Mouse (Mus musculus): Measurements from ENCODE around the gene 2210011C24Rik.
"Not testable (repeated sequence)": the region's sequence is repeated elsewhere in the genome, so short reads cannot be mapped to it uniquely, and the experiment has no call there.

2210011C24Rik gene

DNA sequence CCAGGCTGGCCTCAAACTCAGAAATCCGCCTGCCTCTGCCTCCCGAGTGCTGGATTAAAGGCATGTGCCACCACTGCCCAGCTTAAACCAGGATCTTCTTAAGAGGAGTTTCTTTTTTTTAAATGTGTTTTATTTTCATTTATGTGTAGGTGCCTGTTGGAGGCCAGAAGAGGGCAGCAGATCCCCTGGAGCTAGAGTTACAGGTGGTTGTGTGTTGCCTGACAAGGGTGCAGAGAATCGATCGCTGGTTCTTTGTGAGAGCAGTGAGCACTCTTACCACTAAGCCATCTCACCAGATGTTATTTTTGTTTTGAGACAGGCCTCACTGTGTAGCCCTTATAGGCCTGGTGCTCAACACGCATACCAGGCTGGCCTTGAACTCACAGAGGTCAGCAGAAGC is 3.9 kb upstream of the 2210011C24Rik start:
- DNase-seq = no peak

GRCm38 (mm10) chr8:84012499-84013165 is 661 bp upstream of the 2210011C24Rik start:
- DNase-seq = no peak

DNA sequence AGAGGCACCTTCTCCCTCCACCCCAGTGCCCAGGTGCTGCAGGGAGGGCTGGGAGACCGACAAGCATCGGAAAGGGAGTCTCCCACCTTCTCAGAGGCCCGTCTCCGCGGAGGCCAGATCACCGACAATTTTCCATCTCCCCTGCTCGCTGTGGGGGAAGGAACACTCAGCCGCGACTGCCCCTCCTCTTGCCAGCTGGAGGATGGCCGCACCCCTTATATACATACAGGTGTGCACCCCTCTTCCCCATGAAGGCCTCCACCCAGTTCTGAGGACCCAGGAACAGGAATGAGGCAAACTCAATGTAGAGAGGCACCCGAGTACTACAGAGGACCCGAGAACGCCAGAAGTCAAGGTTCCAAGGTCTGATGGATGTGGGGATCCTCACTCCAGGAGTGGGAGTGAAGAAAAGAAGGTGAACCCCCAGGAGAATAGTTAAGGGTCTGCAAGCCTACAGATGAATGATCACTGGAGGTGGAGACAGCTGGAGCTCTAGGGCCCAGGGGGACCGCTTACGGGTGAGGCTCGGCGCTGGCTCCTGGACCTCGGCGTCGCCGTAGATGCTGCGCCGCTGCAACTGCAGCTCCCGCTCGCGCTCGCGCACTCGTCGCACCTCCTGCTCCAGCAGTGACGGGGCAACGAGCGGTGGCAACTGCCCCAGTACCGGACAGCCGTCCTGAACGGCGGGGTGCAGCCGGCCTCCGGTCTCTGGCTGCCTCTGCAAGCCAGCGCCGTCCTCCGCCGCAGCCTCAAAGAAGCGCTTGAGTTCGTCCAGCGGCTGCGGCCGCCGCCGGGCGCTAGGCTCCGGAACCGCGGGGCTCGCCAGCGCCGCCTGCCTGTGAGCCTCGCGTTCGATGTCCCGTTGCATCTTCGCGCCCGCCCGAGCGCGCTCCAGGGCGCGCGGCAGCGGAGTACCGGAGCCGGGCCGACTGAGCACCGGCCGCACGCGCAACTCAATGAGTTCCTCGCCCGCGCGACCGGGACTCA is 1.1 kb downstream of the 2210011C24Rik start:
- peak; percentile 69 for DNase-seq

DNA sequence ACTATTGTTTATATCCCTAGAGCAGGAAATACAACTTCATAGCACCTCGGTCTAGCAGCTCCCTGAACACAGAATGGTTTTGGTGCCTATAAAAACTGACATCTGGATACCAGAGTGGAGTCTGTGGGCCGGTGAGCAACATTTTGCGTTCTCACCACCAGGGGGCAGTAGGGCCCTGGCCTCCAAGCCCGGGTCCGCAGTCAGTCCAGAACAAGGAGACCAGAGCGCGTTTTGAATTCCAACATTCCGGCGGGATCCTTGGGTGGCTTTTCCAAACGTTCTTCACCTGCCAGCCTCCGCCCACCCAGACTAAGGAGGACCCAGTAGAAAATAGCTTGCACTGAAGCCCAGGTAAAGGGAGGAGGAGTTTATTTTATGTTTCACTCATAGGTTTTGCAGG is 2.1 kb downstream of the 2210011C24Rik start:
- DNase-seq = peak; percentile 88

DNA sequence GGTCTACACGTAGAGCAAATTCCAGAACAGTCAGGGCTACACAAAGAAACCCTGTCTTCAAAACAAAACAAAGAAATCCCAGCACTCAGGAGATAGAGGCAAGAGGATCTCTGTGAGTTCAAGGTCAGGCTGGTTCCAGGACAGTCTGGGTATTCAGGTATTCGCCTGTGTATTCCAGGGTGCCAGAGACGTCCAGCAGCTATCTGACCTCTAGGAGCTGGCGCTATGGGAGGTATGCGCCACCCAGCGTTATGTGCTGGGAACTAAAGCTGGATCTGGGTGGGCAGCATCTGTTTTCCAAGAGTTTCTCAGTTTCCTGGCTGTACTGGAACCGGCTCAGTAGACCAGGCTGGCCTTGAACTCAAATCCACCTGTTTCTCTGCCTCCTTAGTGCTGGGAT is 3.6 kb downstream of the 2210011C24Rik start:
- no peak for DNase-seq

- DNase-seq = not testable (repeated sequence)
Observed at GRCm38 (mm10) chr8:84005502-84005901, 6.5 kb downstream of the 2210011C24Rik start.

- peak; percentile 92 for DNase-seq
Observed at GRCm38 (mm10) chr8:84004533-84005201, 7.3 kb downstream of the 2210011C24Rik start.

DNA sequence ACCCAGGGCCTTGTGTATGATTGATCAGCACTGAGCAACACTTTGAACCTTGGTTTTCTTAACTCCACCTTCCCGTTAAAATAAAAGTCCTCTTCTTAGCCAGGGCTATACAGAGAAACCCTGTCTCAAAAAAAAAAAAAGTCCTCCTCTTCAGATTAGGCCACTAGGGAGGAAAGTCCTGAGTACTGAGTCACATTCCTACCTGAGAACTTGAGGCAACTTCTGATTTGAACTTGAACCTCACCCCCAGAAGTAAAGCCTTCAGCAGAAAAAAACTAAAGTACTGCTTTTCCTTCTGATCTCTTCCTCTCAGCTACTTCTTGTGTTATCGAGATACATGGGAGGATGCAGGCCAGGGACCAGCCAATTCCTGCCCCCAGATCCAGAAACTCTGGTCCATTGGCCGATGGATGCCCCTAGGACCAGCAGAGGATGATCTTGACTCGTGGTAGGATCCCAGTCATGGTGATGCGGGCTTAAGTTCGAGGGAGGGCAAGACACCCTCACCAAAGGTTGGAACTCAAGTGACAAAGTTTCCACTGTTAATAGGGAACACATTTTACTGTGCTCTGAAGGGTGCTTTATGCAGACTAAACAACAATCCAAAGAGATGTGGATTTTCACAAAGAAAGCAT is 8.2 kb downstream of the 2210011C24Rik start:
- no peak for DNase-seq

GRCm38 (mm10) chr8:84002957-84003611 is 8.9 kb downstream of the 2210011C24Rik start:
- DNase-seq = no peak

DNA sequence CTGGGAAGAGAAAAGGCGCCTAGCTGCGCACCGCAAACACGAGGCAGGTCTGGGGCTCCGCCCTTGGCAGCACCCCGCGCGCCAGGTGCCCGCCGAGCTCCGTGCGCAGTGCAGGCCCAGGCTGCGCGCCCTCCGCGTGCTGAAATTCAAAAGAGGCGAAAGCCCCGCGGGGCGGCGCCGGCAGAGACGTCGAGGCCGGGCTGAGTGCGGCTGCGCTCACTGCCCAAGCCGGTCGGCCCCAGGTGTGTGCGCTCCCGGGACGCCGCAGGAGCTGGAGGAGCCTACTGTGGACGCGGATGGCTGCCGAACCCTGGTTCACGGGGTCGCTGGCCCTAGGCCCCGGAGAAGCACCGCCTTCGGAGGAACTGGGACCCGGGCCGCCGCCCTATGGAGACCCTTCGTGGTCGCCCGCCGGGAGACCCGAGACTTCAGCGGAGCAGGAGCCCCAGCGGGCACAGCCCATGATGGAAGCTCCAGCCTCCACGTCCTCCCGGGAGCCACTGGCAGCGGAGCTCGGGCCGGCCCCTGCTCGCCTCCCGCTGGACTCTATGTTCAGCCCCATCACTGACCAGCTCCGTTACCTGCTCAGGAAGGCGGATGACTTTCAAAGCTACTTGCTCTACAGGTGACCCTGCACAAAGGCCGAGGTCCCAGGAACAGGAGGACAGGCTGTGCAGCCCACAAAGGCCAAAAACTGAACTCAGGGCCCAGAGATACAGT is 10.5 kb downstream of the 2210011C24Rik start, which contains the start of gene 1700067K01Rik:
Gene 1700067K01Rik (plus strand): TSS at position 222 of the 720 bp plus-strand sequence.
- DNase-seq = no peak

DNA sequence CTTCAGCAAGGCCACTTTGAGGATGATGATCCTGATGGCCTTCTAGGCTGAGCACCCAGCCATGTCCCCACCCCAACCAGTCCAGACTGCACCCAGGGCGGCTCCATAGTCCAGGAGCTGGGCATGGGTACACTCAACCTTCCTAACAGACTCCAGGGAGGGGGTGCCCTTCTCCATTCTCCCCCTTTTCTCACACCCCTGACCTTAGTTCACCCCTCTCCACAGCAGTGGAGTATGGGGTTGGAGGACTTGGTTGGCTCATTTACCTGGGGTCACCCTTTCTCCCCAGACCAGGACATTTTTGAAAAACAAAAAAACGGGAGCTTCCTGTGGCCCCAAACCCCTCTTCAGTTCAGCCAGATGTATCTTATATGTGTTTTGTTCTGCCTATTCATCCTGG is 12.1 kb downstream of the 2210011C24Rik start:
- DNase-seq = no peak

DNA sequence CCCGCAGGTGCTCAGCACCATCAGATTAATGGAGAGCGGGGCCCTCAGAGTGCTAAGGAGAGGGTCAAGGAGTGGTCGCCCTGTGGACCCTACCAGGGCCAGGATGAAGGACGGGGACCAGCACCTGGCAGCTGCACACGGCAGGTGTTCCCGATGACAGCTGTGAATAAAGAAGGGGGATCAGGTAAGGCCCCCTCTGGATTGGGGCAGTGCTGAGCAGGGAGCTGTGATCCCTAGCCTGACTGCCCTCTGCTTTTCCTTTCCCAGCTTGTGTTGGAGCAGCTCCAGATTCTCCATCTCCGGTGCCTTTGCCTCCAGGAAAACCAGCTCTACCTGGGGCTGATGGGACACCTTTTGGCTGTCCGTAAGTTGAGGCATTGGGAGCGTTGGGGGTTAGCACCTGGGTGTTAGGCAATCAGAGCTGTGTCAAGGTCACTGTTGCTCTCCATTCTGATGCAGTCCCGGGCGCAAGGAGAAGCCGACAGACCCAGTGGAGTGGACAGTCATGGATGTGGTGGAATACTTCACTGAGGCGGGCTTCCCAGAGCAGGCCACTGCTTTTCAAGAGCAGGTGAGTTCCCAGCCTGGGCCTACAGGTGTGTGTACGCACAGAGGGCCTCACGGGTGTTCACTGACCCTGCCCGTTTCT is 12.8 kb downstream of the 2210011C24Rik start:
- no peak for DNase-seq

DNA sequence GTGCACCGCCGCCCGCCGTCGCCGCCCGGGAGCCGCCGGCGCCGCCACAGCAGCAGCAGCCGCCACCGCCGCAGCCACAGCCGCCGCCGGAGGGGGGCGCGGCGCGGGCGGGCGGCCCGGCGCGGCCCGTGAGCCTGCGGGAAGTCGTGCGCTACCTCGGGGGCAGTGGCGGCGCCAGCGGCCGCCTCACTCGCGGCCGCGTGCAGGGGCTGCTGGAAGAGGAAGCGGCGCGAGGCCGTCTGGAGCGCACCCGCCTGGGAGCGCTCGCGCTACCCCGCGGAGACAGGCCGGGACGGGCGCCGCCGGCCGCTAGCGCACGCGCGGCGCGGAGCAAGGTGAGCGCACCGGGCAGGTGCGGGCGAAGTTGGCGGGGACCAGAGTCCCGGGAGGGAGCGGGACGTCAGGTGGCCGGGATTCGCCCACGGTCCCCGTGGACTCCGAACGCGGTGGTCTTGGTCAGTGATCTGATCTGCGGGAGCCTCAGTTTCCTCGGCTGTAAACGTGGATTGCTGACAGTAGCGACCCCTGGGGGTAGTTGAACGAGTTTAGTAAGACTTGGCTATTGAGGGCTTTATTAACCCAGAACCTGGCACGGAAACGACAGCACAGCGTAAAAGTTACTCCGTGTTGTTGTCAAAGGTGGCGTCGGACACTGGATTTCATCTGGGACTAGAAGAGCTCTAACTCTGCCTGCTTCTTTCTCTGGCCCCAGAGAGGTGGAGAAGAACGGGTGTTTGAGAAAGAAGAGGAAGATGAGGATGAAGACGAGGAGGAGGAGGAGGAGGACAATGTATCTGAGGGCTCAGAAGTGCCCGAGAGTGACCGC is 13.5 kb downstream of the 2210011C24Rik start:
- DNase-seq = peak; percentile 57

DNA sequence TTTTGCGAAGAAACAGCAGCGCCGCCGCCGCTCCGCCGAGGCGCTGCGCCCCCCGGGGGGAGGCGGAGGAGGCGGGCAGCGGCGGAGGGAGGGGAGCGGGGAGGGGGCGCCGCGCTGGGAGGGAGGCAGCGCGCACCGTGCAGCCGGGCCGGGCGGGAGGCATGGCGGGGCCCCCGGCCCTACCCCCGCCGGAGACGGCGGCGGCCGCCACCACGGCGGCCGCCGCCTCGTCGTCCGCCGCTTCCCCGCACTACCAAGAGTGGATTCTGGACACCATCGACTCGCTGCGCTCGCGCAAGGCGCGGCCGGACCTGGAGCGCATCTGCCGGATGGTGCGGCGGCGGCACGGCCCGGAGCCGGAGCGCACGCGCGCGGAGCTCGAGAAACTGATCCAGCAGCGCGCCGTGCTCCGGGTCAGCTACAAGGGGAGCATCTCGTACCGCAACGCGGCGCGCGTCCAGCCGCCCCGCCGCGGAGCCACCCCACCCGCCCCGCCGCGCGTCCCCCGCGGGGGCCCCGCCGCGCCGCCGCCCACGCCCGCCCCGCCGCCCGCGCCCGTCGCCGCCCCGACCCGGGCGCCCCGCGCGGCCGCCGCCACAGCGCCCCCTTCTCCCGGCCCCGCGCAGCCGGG is 14.3 kb downstream of the 2210011C24Rik start, which contains the start of gene Samd1:
Gene Samd1 (plus strand): TSS at position 162 of the 631 bp plus-strand sequence.
- peak; percentile 53 for DNase-seq

GRCm38 (mm10) chr8:83996567-83997505 is 15.1 kb downstream of the 2210011C24Rik start:
- peak; percentile 75 for DNase-seq

DNA sequence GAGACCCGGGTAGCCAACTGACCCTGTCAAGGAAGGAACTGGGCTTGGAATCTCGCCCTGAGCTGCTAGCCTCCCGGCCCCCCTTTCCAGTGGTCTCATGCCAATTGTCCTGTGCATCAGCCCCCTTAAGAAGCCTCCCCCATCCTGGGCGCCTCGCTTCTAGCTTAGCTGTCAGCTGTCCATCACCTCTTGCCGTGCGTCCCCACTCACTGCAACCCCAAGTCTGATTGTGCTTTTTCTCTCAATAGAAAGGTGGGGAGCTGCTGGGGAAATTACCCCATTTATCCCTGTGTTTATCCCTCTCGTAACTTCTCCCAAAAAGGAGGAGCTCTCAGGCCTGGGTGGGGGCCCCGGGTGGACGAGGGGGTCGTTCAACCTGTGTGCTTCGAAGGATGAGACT is 16.0 kb downstream of the 2210011C24Rik start:
- DNase-seq = no peak

GRCm38 (mm10) chr8:83994030-83994429 is 17.9 kb downstream of the 2210011C24Rik start:
- no peak for DNase-seq

GRCm38 (mm10) chr8:83992488-83992887 is 19.5 kb downstream of the 2210011C24Rik start:
- no peak for DNase-seq
